Mouse (Mus musculus) forebrain, embryonic 10.5 days (tissue): ENCODE data around the gene Fancl. TPM values are rescaled to one million over a fixed set of nuclear protein-coding genes. Genes with fewer than 3 reads are reported as not detected.

Experiments
- DNase-seq: peaks from one replicate; pipeline ENCODE4 v3.0.0-alpha.2; 2017; ENCODE audit warnings: low spot score; ENCODE audit errors: extremely low spot score
- H3K27ac ChIP-seq: fragments of 300-500 bp; sonication (generic); 2 replicates; pipeline ENCODE4 v1.5.1; 2016; ENCODE audit warnings: mild to moderate bottlenecking
- H3K27me3 ChIP-seq: fragments of 300-500 bp; sonication (generic); 2 replicates; pipeline ENCODE4 v1.6.1; 2016; ENCODE audit warnings: mild to moderate bottlenecking; ENCODE audit not compliant: poor library complexity, severe bottlenecking
- H3K36me3 ChIP-seq: fragments of 300-500 bp; sonication (generic); replicated peaks from 2 replicates; pipeline ENCODE4 v1.6.1; 2016; ENCODE audit warnings: mild to moderate bottlenecking, moderate library complexity
- H3K4me1 ChIP-seq: fragments of 300-500 bp; sonication (generic); 2 replicates; pipeline ENCODE4 v1.6.1; 2016
- H3K4me3 ChIP-seq: fragments of 300-500 bp; sonication (generic); 2 replicates; pipeline ENCODE4 v1.5.1; 2016; ENCODE audit warnings: mild to moderate bottlenecking, moderate library complexity
- H3K9me3 ChIP-seq: fragments of 300-500 bp; sonication (generic); 2 replicates; pipeline ENCODE4 v1.6.1; 2016; ENCODE audit warnings: mild to moderate bottlenecking, moderate library complexity
- WGBS: fragments of 180-500 bp; shearing (Covaris S2); methylation state at CpG from one replicate; pipeline ENCODE4 v1.1.7; 2016; 5-methylcytosine and 5-hydroxymethylcytosine counted together
- polyA plus RNA-seq: library from polyadenylated mRNA; unstranded; fragments of >200 nt; fragmentation: Nextera tagmentation; extraction: Ambion mirVana; gene quantifications from 2 replicates; pipeline ENCODE4 v1.2.1, GENCODE M21; 2016

Fancl gene
- polyA plus RNA-seq, 1 experiment from 2014 or later, result 33.5 TPM

GRCm38 (mm10) chr11:26518991-26519390 is 133.1 kb downstream of the Fancl start:
- H3K9me3 ChIP-seq, result no peaks in the 10 kb centered on the region
- H3K27me3 ChIP-seq, result no peaks in the 10 kb centered on the region
- no peak overlapping the region for H3K27ac ChIP-seq
- WGBS, result 90% methylated on average over 3 of the region's 3 CpGs
- DNase-seq, result no peak
- no peak overlapping the region for H3K4me3 ChIP-seq
- H3K36me3 ChIP-seq, result peaks cover 5% of the 10 kb centered on the region; the same call in 1 of the 2 replicates
- no peaks in the 10 kb centered on the region for H3K4me1 ChIP-seq

Other genes with a start within 250 kb of the Fancl start
- gene 5730522E02Rik, start 175.4 kb upstream of the Fancl start, polyA plus RNA-seq, result 4.5 and 4.9 TPM in 2 replicates
- gene Gm6899, start 207.1 kb downstream of the Fancl start, polyA plus RNA-seq, result 0.31 TPM in 1 of 2 replicates, not detected in the other
- gene Vrk2, start 207.9 kb downstream of the Fancl start, polyA plus RNA-seq, result 22.3 and 24.4 TPM in 2 replicates